Mouse (Mus musculus): ENCODE measurements at regions not wholly inside any gene's neighbourhood (a gene's known extent, or its start where the extent isn't known, plus 50 kb on each side); places are given as distances from the start of the nearest gene placed in this dataset.

- no peak for TF ChIP-seq CTCF (IDR thresholded peaks at IDR 0.05)
- no peak for TF ChIP-seq POLR2A (IDR thresholded peaks at IDR 0.05; ENCODE audit: insufficient read depth, low read depth, low read length)
- TF ChIP-seq EP300 (IDR thresholded peaks at IDR 0.05; ENCODE audit: insufficient read depth, low read depth, low read length), result no peak
These were observed 946.5 kb upstream of the Car8 start for GRCm38 (mm10) chr4:9185156-9185875.
